Mouse (Mus musculus) lung, adult 2 months (tissue): ENCODE results near the gene Scamp4.

ENCODE experiments used
- CTCF ChIP-seq: fragments of 200-500 bp; IDR thresholded peaks from 2 replicates; pipeline ENCODE4 v1.5.1; 2011; ENCODE audit warnings: mild to moderate bottlenecking, low read length, control low read depth; ENCODE audit not compliant: insufficient read depth
- POLR2A ChIP-seq: fragments of 200-500 bp; IDR thresholded peaks from 2 replicates; pipeline ENCODE4 v1.6.1; 2011; ENCODE audit warnings: low read depth, mild to moderate bottlenecking, control low read depth, low read length, borderline replicate concordance; ENCODE audit errors: extremely low read depth

- TF ChIP-seq CTCF (no peak), POLR2A (no peak)
Observed at GRCm38 (mm10) chr10:80572477-80572876, 30.2 kb upstream of the Scamp4 start.
